ENCODE assay signal across 22 mouse cellular contexts in the genomic region with DNA sequence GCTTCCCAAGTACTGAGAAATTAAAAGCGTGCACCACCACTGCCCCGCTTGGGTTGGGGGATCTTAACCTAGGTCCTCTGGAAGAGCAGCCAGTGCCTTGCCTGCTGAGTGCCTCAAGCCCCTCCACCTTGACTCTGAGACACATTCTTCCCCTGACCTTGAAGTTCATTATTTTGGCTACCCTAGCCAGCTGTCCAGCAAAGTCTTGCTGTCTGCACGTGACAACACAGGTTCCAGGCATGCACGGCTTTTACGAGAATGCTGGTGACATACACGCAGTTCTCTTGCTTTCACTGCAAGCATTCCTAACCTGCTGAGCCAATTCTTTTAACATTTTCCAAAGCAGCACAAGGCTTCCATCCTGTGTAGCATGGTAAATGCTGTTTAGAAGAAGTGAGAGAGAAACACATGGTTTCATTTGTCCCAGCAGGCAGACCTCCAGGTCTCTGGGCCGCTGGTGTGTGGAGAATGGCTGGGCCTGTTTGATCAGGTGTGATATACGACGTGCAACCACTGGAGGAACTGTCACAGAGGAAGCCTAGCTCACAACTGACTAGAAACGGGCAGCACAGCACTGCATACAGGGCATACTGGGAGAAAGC. TPM values are rescaled to one million over a fixed set of nuclear protein-coding genes. Genes with fewer than 3 reads are reported as not detected.
A peak's percentile ranks its signal among the peaks of the same experiment; 100 is the strongest.
DNase-seq lines count a peak whose midpoint lies in the region; ATAC-seq lines count a peak whose summit lies in the region.
"Had no signal": no experiment of that assay in that cellular context is flagged by ENCODE, and none has a peak within 500 bp of the region (broad histone marks: within the 10 kb centered on the region; RNA-seq: fewer than 3 reads in every experiment).

No protein-coding gene starts in this region.

- no peak for DNase-seq in heart, embryonic 10.5 days (ENCODE audit: low spot score)
- no peak for DNase-seq in kidney, postnatal 10 days
- DNase-seq in adipocyte (ENCODE audit: low spot score): peak; percentile 24
- no peak for DNase-seq in adrenal gland, postnatal 10 days
- DNase-seq: adrenal gland, postnatal 14 days; cerebellum, adult 9-11 months; layer of hippocampus, adult 9-11 months had no signal

- no peak overlapping the region for H3K4me2 ChIP-seq in heart, embryonic 13.5 days
- no peak overlapping the region for H3K4me2 ChIP-seq in kidney, embryonic 15.5 days
- H3K4me2 ChIP-seq in limb, embryonic 13.5 days (replicated peaks): no peak overlapping the region
- H3K4me2 ChIP-seq: embryonic facial prominence, embryonic 12.5 days; forebrain, embryonic 12.5 days; liver, embryonic 12.5 days; lung, embryonic 15.5 days; midbrain, embryonic 15.5 days had no signal

- 61% methylated on average over 10 of the region's 10 CpGs for WGBS in heart, embryonic 13.5 days
- 77% methylated on average over 10 of the region's 10 CpGs for WGBS in heart, embryonic 10.5 days
- 39% methylated on average over 10 of the region's 10 CpGs for WGBS in kidney, embryonic 15.5 days
- whole genome bisulfite sequencing in limb, embryonic 13.5 days: 22% methylated on average over 10 of the region's 10 CpGs

- peak overlapping the region; percentile 65 for H3K27ac ChIP-seq in heart, embryonic 13.5 days (replicated peaks)
- H3K27ac ChIP-seq in heart, embryonic 10.5 days: no peak overlapping the region
- peak overlapping the region; percentile 68; the same call in 1 of the 2 replicates for H3K27ac ChIP-seq in kidney, embryonic 15.5 days
- H3K27ac ChIP-seq in limb, embryonic 13.5 days: peak overlapping the region; percentile 55; the same call in 1 of the 2 replicates
- H3K27ac ChIP-seq: embryonic facial prominence, embryonic 12.5 days; forebrain, embryonic 12.5 days; liver, embryonic 12.5 days; lung, embryonic 15.5 days; midbrain, embryonic 15.5 days had no signal

- ATAC-seq in heart, embryonic 13.5 days (ENCODE audit: extremely low read depth, insufficient number of reproducible peaks, low FRiP score, low TSS enrichment): no peak
- no peak for ATAC-seq in kidney, embryonic 15.5 days (replicated peaks; ENCODE audit: low FRiP score)
- peak; percentile 66 for ATAC-seq in limb, embryonic 13.5 days (ENCODE audit: low FRiP score, low read depth)
- ATAC-seq in erythroid progenitor cell, adult 5-6 weeks (replicated peaks; ENCODE audit: low FRiP score, poor library complexity, severe bottlenecking): no peak
- ATAC-seq: intestine, postnatal 0 days; liver, embryonic 12.5 days; midbrain, embryonic 15.5 days had no signal

- H3K4me1 ChIP-seq in heart, embryonic 13.5 days: peaks cover 56% of the 10 kb centered on the region
- H3K4me1 ChIP-seq in heart, embryonic 10.5 days: peaks cover 60% of the 10 kb centered on the region
- H3K4me1 ChIP-seq in kidney, embryonic 15.5 days: peaks cover 49% of the 10 kb centered on the region
- peaks cover 39% of the 10 kb centered on the region for H3K4me1 ChIP-seq in limb, embryonic 13.5 days

- H3K27me3 ChIP-seq in heart, embryonic 13.5 days (replicated peaks): no peaks in the 10 kb centered on the region
- no peaks in the 10 kb centered on the region for H3K27me3 ChIP-seq in heart, embryonic 10.5 days (ENCODE audit: insufficient read depth, poor library complexity, severe bottlenecking)
- no peaks in the 10 kb centered on the region for H3K27me3 ChIP-seq in kidney, embryonic 15.5 days
- H3K27me3 ChIP-seq in limb, embryonic 13.5 days: no peaks in the 10 kb centered on the region
- H3K27me3 ChIP-seq: embryonic facial prominence, embryonic 12.5 days; forebrain, embryonic 12.5 days; liver, embryonic 12.5 days; lung, embryonic 15.5 days; midbrain, embryonic 15.5 days had no signal

- H3K9me3 ChIP-seq in heart, embryonic 13.5 days: no peaks in the 10 kb centered on the region
- no peaks in the 10 kb centered on the region for H3K9me3 ChIP-seq in heart, embryonic 10.5 days
- H3K9me3 ChIP-seq in kidney, embryonic 15.5 days (replicated peaks): no peaks in the 10 kb centered on the region
- no peaks in the 10 kb centered on the region for H3K9me3 ChIP-seq in limb, embryonic 13.5 days
- H3K9me3 ChIP-seq: embryonic facial prominence, embryonic 12.5 days; forebrain, embryonic 12.5 days; G1E; liver, embryonic 12.5 days; lung, embryonic 15.5 days; midbrain, embryonic 15.5 days had no signal

- 0 out of 2 replicates have a peak overlapping the region, but pooled peaks have one; percentile 4 for H3K9ac ChIP-seq in heart, embryonic 13.5 days
- H3K9ac ChIP-seq in kidney, embryonic 15.5 days: no peak overlapping the region
- no peak overlapping the region for H3K9ac ChIP-seq in limb, embryonic 13.5 days
- H3K9ac ChIP-seq: embryonic facial prominence, embryonic 12.5 days; forebrain, embryonic 12.5 days; liver, embryonic 12.5 days; lung, embryonic 15.5 days; midbrain, embryonic 15.5 days had no signal

- no peak overlapping the region for H3K4me3 ChIP-seq in heart, embryonic 13.5 days
- H3K4me3 ChIP-seq in heart, embryonic 10.5 days: no peak overlapping the region
- no peak overlapping the region for H3K4me3 ChIP-seq in kidney, embryonic 15.5 days (replicated peaks)
- no peak overlapping the region for H3K4me3 ChIP-seq in limb, embryonic 13.5 days
- H3K4me3 ChIP-seq: embryonic facial prominence, embryonic 12.5 days; forebrain, embryonic 12.5 days; liver, embryonic 12.5 days; lung, embryonic 15.5 days; midbrain, embryonic 15.5 days had no signal

- 0 out of 2 replicates have a peak, but pooled peaks cover 3% of the 10 kb centered on the region for H3K36me3 ChIP-seq in heart, embryonic 13.5 days
- no peaks in the 10 kb centered on the region for H3K36me3 ChIP-seq in heart, embryonic 10.5 days
- 0 out of 2 replicates have a peak, but pooled peaks cover 2% of the 10 kb centered on the region for H3K36me3 ChIP-seq in kidney, embryonic 15.5 days
- H3K36me3 ChIP-seq in limb, embryonic 13.5 days: no peaks in the 10 kb centered on the region
- H3K36me3 ChIP-seq: embryonic facial prominence, embryonic 12.5 days; forebrain, embryonic 12.5 days; liver, embryonic 12.5 days; lung, embryonic 15.5 days; midbrain, embryonic 15.5 days had no signal

RNA-seq across cellular contexts. Expression of a gene that starts 27.4 kb away (rescaled TPM):
- 4.9 and 5.4 TPM in 2 replicates for polyA plus RNA-seq in heart, embryonic 13.5 days (2015; fragmentation: Nextera tagmentation; extraction: Ambion mirVana)
- polyA plus RNA-seq in heart, embryonic 10.5 days (2016; fragmentation: Nextera tagmentation; extraction: Ambion mirVana): 7.2 and 8.0 TPM in 2 replicates
- 10.9 and 11.2 TPM in 2 replicates for polyA plus RNA-seq in kidney, embryonic 15.5 days (2015; fragmentation: Nextera tagmentation; extraction: Ambion mirVana)
- polyA plus RNA-seq in limb, embryonic 13.5 days (2015; fragmentation: Nextera tagmentation; extraction: Ambion mirVana): 8.4 and 10.4 TPM in 2 replicates
- total RNA-seq in erythroid progenitor cell, adult 5-6 weeks (2015; ENCODE audit: low replicate concordance): 7.2 and 7.5 TPM in 2 replicates
- 3.0 and 5.4 TPM in 2 replicates for total RNA-seq in erythroid progenitor cell, adult 5-6 weeks (2017; ENCODE audit: low replicate concordance)
- 10 to 100 TPM; 27.4 to 36.5 TPM for total RNA-seq in adrenal gland, postnatal 10 days (2021)

RNA-seq across cellular contexts. Expression of a gene that starts 47.3 kb away (rescaled TPM):
- 4.9 and 7.2 TPM in 2 replicates for polyA plus RNA-seq in heart, embryonic 13.5 days (2015; fragmentation: Nextera tagmentation; extraction: Ambion mirVana)
- 6.4 and 6.7 TPM in 2 replicates for polyA plus RNA-seq in heart, embryonic 10.5 days (2016; fragmentation: Nextera tagmentation; extraction: Ambion mirVana)
- 6.2 and 7.5 TPM in 2 replicates for polyA plus RNA-seq in kidney, embryonic 15.5 days (2015; fragmentation: Nextera tagmentation; extraction: Ambion mirVana)
- 4.5 and 6.3 TPM in 2 replicates for polyA plus RNA-seq in limb, embryonic 13.5 days (2015; fragmentation: Nextera tagmentation; extraction: Ambion mirVana)
- 0.72 TPM in 1 of 2 replicates, not detected in the other for total RNA-seq in erythroid progenitor cell, adult 5-6 weeks (2015; ENCODE audit: low replicate concordance)
- total RNA-seq in erythroid progenitor cell, adult 5-6 weeks (2017; ENCODE audit: low replicate concordance): not detected in 2 replicates
- total RNA-seq in adrenal gland, postnatal 10 days (2021): 10 to 100 TPM; 13.3 to 16.1 TPM

RNA-seq across cellular contexts. Expression of a gene that starts 50.5 kb away (rescaled TPM):
- not detected in 2 replicates for polyA plus RNA-seq in heart, embryonic 13.5 days (2015; fragmentation: Nextera tagmentation; extraction: Ambion mirVana)
- polyA plus RNA-seq in heart, embryonic 10.5 days (2016; fragmentation: Nextera tagmentation; extraction: Ambion mirVana): not detected in 2 replicates
- not detected in 2 replicates for polyA plus RNA-seq in kidney, embryonic 15.5 days (2015; fragmentation: Nextera tagmentation; extraction: Ambion mirVana)
- polyA plus RNA-seq in limb, embryonic 13.5 days (2015; fragmentation: Nextera tagmentation; extraction: Ambion mirVana): not detected in 2 replicates
- total RNA-seq in erythroid progenitor cell, adult 5-6 weeks (2015; ENCODE audit: low replicate concordance): not detected in 2 replicates
- not detected in 2 replicates for total RNA-seq in erythroid progenitor cell, adult 5-6 weeks (2017; ENCODE audit: low replicate concordance)
- under 1 TPM in 1 of 2 experiments, not detected in 1; 0.27 TPM for total RNA-seq in adrenal gland, postnatal 10 days (2021)
- total RNA-seq: adrenal gland, postnatal 14 days; granulocyte monocyte progenitor cell, adult 5-6 weeks had no signal
- polyA plus RNA-seq: C2C12; forebrain, embryonic 12.5 days; G1E; hindbrain, embryonic 11.5 days; intestine, postnatal 0 days; liver, embryonic 12.5 days; lung, embryonic 15.5 days; stomach, embryonic 14.5 days had no signal
